Comparison of ENCODE assay signal across 20 mouse cellular contexts in genomic region chr3:152405420-152405819, GRCm38 (mm10). TPM values are rescaled to one million over a fixed set of nuclear protein-coding genes. Genes with fewer than 3 reads are reported as not detected.
DNase-seq lines count a peak whose midpoint lies in the region; ATAC-seq lines count a peak whose summit lies in the region.
"Had no signal": no experiment of that assay in that cellular context is flagged by ENCODE, and none has a peak within 500 bp of the region (broad histone marks: within the 10 kb centered on the region; RNA-seq: fewer than 3 reads in every experiment).

No protein-coding gene starts in this region.

- H3K9me3 ChIP-seq in hindbrain, embryonic 10.5 days, result no peaks in the 10 kb centered on the region
- H3K9me3 ChIP-seq: embryonic facial prominence, embryonic 12.5 days; forebrain, embryonic 13.5 days; hindbrain, embryonic 13.5 days; kidney, embryonic 15.5 days; midbrain, embryonic 12.5 days; neural tube, embryonic 12.5 days had no signal

- H3K27me3 ChIP-seq in hindbrain, embryonic 10.5 days (ENCODE audit: insufficient read depth, poor library complexity, severe bottlenecking), result no peaks in the 10 kb centered on the region
- H3K27me3 ChIP-seq: embryonic facial prominence, embryonic 12.5 days; forebrain, embryonic 13.5 days; hindbrain, embryonic 13.5 days; kidney, embryonic 15.5 days; midbrain, embryonic 12.5 days; neural tube, embryonic 12.5 days had no signal

- peaks cover 12% of the 10 kb centered on the region for H3K4me1 ChIP-seq in hindbrain, embryonic 10.5 days (replicated peaks)
- H3K4me1 ChIP-seq: forebrain, embryonic 13.5 days had no signal

- no peak overlapping the region for H3K4me3 ChIP-seq in hindbrain, embryonic 10.5 days
- H3K4me3 ChIP-seq: embryonic facial prominence, embryonic 12.5 days; erythroblast, embryonic 14.5 days; forebrain, embryonic 13.5 days; hindbrain, embryonic 13.5 days; kidney, embryonic 15.5 days; midbrain, embryonic 12.5 days; neural tube, embryonic 12.5 days had no signal

- WGBS in hindbrain, embryonic 10.5 days, result 94% methylated on average over 7 of the region's 7 CpGs

- H3K36me3 ChIP-seq in hindbrain, embryonic 10.5 days, result 0 out of 2 replicates have a peak, but pooled peaks cover 10% of the 10 kb centered on the region
- H3K36me3 ChIP-seq: embryonic facial prominence, embryonic 12.5 days; hindbrain, embryonic 13.5 days; kidney, embryonic 15.5 days; midbrain, embryonic 12.5 days; neural tube, embryonic 12.5 days had no signal

- peak; percentile 84 for ATAC-seq in frontal cortex, adult (ENCODE audit: low TSS enrichment)
- ATAC-seq in megakaryocyte progenitor cell, adult 5-6 weeks (replicated peaks; ENCODE audit: poor library complexity), result 0 out of 2 replicates have a peak, but pooled peaks have one; percentile 18
- ATAC-seq in CD4-positive, CD25-positive, alpha-beta regulatory T cell, adult 4 months, result no peak
- ATAC-seq: forebrain, embryonic 13.5 days; inflammation-experienced regulatory T-cells, adult 6 months had no signal

- no peak for DNase-seq in frontal cortex, postnatal 25 days (ENCODE audit: low spot score in 2 of 2)
- DNase-seq in layer of hippocampus, postnatal 36 days, result peak; percentile 15 to 18
- no peak for DNase-seq in layer of hippocampus, adult 11-12 months (ENCODE audit: low spot score)
- DNase-seq in brain, adult 2 months (ENCODE audit: low read depth, low spot score), result peak; percentile 69
- no peak for DNase-seq in hindbrain, embryonic 10.5 days (ENCODE audit: low spot score)
- DNase-seq: cerebellum, postnatal 10 days; gastrocnemius, postnatal 36 days; heart, postnatal 14 days; thymus, postnatal 25 days had no signal

- no peak overlapping the region for H3K27ac ChIP-seq in hindbrain, embryonic 10.5 days
- H3K27ac ChIP-seq: embryonic facial prominence, embryonic 12.5 days; forebrain, embryonic 13.5 days; hindbrain, embryonic 13.5 days; midbrain, embryonic 12.5 days; neural tube, embryonic 12.5 days had no signal

RNA-seq across cellular contexts. Expression of gene Zzz3, which starts 10.1 kb away (rescaled TPM):
- total RNA-seq in layer of hippocampus, postnatal 36 days (2021), result 10 to 100 TPM; 46.1 to 48.2 TPM
- total RNA-seq in megakaryocyte progenitor cell, adult 5-6 weeks (2015), result 49.2 and 50.3 TPM in 2 replicates
- 54.6 and 80.5 TPM in 2 replicates for total RNA-seq in megakaryocyte progenitor cell, adult 5-6 weeks (2017)
- polyA plus RNA-seq in CD4-positive, CD25-positive, alpha-beta regulatory T cell, adult 4 months (2017; shearing (Covaris generic)), result 10 to 100 TPM; 33.7 to 34.7 TPM
- 41.3 and 54.3 TPM in 2 replicates for polyA plus RNA-seq in hindbrain, embryonic 10.5 days (2016; fragmentation: Nextera tagmentation; extraction: Ambion mirVana)

RNA-seq across cellular contexts. Expression of gene Usp33, which starts 59.1 kb away (rescaled TPM):
- total RNA-seq in layer of hippocampus, postnatal 36 days (2021), result 100 to 1,000 TPM; 127 to 132 TPM
- 23.5 and 35.7 TPM in 2 replicates for total RNA-seq in megakaryocyte progenitor cell, adult 5-6 weeks (2015)
- 48.4 and 83.5 TPM in 2 replicates for total RNA-seq in megakaryocyte progenitor cell, adult 5-6 weeks (2017)
- 10 to 100 TPM; 33.9 to 35.5 TPM for polyA plus RNA-seq in CD4-positive, CD25-positive, alpha-beta regulatory T cell, adult 4 months (2017; shearing (Covaris generic))
- 49.5 and 53.8 TPM in 2 replicates for polyA plus RNA-seq in hindbrain, embryonic 10.5 days (2016; fragmentation: Nextera tagmentation; extraction: Ambion mirVana)

Comparison
In these comparisons a context has a peak if more than half of its experiments do, and no peak if none do; other contexts are left out.
1. DNase-seq: peak in layer of hippocampus, postnatal 36 days (2 of 2) and brain, adult 2 months (single experiment); none in frontal cortex, postnatal 25 days (0 of 2), layer of hippocampus, adult 11-12 months (single experiment) and hindbrain, embryonic 10.5 days (single experiment).